Mouse (Mus musculus) spleen, adult 12 weeks (tissue): ENCODE results near the gene Gpha2.

Source experiments
- DNase-seq: peaks from one replicate; pipeline ENCODE4 v3.0.0; 2022; ENCODE audit warnings: low spot score

The Gpha2 gene

GRCm38 (mm10) chr19:6272738-6273137, 46.6 kb downstream of the Gpha2 start:
- no peak for DNase-seq

- DNase-seq: no peak
Measured at GRCm38 (mm10) chr19:6273592-6273991, 47.4 kb downstream of the Gpha2 start.

- no peak for DNase-seq
Measured at GRCm38 (mm10) chr19:6273998-6274608, 47.9 kb downstream of the Gpha2 start.

- DNase-seq: peak; percentile 62
Measured at GRCm38 (mm10) chr19:6275740-6276389, 49.7 kb downstream of the Gpha2 start.

DNA sequence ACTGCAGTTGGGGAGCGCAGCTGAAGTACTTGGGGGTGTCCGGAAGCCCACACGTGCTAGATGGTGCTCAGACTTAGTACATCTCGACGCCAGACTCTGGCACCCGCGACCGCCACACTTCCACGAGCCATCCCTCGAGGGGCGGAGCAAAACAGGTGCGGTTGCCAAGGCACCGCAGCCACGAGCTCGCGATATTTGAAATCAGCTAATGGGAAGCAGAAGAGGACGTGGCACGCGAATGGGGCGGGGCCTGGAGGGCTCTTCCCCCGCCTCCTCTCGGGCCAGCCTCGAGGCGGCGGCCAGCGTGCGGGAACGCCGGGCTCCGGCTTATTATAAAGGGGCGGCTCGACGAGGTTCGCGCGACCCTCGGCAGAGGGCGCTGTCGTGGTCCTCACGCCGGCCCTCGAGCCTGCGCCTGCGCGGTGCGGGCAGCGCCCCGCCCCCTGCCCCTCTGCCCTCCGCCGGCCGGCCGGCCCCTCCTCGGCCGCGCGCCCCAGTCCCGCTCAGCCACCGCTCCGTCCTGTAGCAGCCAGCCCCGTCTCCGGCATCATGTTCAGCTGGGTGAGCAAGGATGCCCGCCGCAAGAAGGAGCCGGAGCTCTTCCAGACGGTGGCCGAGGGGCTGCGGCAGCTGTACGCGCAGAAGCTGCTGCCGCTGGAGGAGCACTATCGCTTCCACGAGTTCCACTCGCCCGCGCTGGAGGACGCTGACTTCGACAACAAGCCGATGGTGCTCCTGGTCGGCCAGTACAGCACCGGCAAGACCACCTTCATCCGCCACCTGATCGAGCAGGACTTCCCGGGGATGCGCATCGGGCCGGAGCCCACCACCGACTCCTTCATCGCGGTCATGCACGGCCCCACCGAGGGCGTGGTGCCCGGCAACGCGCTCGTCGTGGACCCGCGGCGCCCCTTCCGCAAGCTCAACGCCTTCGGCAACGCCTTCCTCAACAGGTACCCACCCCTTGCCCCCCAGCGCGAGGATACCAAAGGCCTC, 50.5 kb downstream of the Gpha2 start, which contains the start of gene Ehd1:
Gene Ehd1 (plus strand): TSS at position 300 of the 996 bp plus-strand sequence.
- peak; percentile 97 for DNase-seq
